Mouse (Mus musculus): ENCODE measurements around the gene Fbxw7.
A peak's percentile ranks its signal among the peaks of the same experiment; 100 is the strongest.

- no peak for TF ChIP-seq USF1 (IDR thresholded peaks at IDR 0.05; ENCODE audit: low read depth)
- no peak for TF ChIP-seq POLR2A (IDR thresholded peaks at IDR 0.05; ENCODE audit: insufficient read length, low read depth)
- TF ChIP-seq E2F4 (IDR thresholded peaks at IDR 0.05; ENCODE audit: insufficient read depth): no peak
- TF ChIP-seq TCF12 (IDR thresholded peaks at IDR 0.05; ENCODE audit: insufficient read depth, poor library complexity, severe bottlenecking): no peak
- peak in 1 of 3 experiments; percentile 64 for TF ChIP-seq MYOG (IDR thresholded peaks at IDR 0.05; ENCODE audit: control insufficient read depth in 1 of 3, insufficient read depth in 1 of 3, insufficient read length in 2 of 3, low read depth in 2 of 3)
- no peak for TF ChIP-seq POLR2AphosphoS2 (IDR thresholded peaks at IDR 0.05; ENCODE audit: insufficient read length, low read depth)
- TF ChIP-seq MYOD1 (IDR thresholded peaks at IDR 0.05; ENCODE audit: control insufficient read depth in 1 of 3, insufficient read length in 2 of 3, low read depth in 2 of 3): peak; percentile 36 to 81 (median 56)
- no peak for TF ChIP-seq MAX (IDR thresholded peaks at IDR 0.05; ENCODE audit: low read depth)
Measured at GRCm38 (mm10) chr3:84826938-84827337, 11.9 kb downstream of the Fbxw7 start.
